Mouse (Mus musculus) MEL (cell line): ENCODE measurements at regions not wholly inside any gene's neighbourhood (a gene's known extent, or its start where the extent isn't known, plus 50 kb on each side); places are given as distances from the start of the nearest gene placed in this dataset.

Experiments used
- DNase-seq: peaks from one replicate; pipeline ENCODE4 v3.0.0; 2011; ENCODE audit warnings: low read depth, low spot score
- H3K27ac ChIP-seq: 2 replicates; pipeline ENCODE4 v1.5.1; 2012; ENCODE audit warnings: low read depth, mild to moderate bottlenecking, control low read depth, low read length, moderate library complexity; ENCODE audit not compliant: control insufficient read depth
- H3K27me3 ChIP-seq, 2 experiments: fragments of 150-350 bp in 1 of 2; sonication (generic) in 1 of 2; 2 replicates each; pipeline ENCODE4 v1.6.1; 2012; ENCODE audit warnings: low read length in 2 of 2, mild to moderate bottlenecking in 2 of 2, improper control_type of control experiment in 1 of 2, moderate library complexity in 1 of 2; ENCODE audit not compliant: insufficient read depth in 2 of 2, control insufficient read depth in 1 of 2
- H3K36me3 ChIP-seq, 2 experiments: 2 replicates each; pipeline ENCODE4 v1.6.1; 2012 to 2014; ENCODE audit warnings: low read length in 2 of 2, improper control_type of control experiment in 1 of 2, inconsistent platforms in 1 of 2, mild to moderate bottlenecking in 1 of 2; ENCODE audit not compliant: insufficient read depth in 2 of 2, control insufficient read depth in 1 of 2
- H3K4me1 ChIP-seq, 2 experiments: fragments of 150-350 bp in 1 of 2; sonication (generic) in 1 of 2; 2 replicates each; pipeline ENCODE4 v1.6.1; 2012; ENCODE audit warnings: low read length in 2 of 2, improper control_type of control experiment in 1 of 2, mild to moderate bottlenecking in 1 of 2; ENCODE audit not compliant: insufficient read depth in 2 of 2, control insufficient read depth in 1 of 2
- H3K4me3 ChIP-seq, 2 experiments: fragments of 150-350 bp in 1 of 2; sonication (generic) in 1 of 2; 2 replicates each; pipeline ENCODE4 v1.5.1; 2012; ENCODE audit warnings: low read depth in 2 of 2, low read length in 2 of 2, mild to moderate bottlenecking in 2 of 2, moderate library complexity in 2 of 2, control low read depth in 1 of 2, improper control_type of control experiment in 1 of 2; ENCODE audit not compliant: control insufficient read depth in 1 of 2, insufficient read depth in 1 of 2
- H3K79me2 ChIP-seq: 2 replicates; pipeline ENCODE4 v1.6.1; 2012; ENCODE audit warnings: mild to moderate bottlenecking, low read length, moderate library complexity; ENCODE audit not compliant: control insufficient read depth, poor library complexity, insufficient read depth
- H3K9ac ChIP-seq: 2 replicates; pipeline ENCODE4 v1.6.1; 2012; ENCODE audit warnings: low read depth, mild to moderate bottlenecking, control low read depth, low read length, moderate library complexity; ENCODE audit not compliant: control insufficient read depth, poor library complexity, severe bottlenecking
- H3K9me3 ChIP-seq: fragments of 150-350 bp; sonication (generic); replicated peaks from 2 replicates; pipeline ENCODE4 v1.6.1; 2012; ENCODE audit warnings: mild to moderate bottlenecking, low read length, improper control_type of control experiment, moderate library complexity; ENCODE audit not compliant: insufficient read depth
- BHLHE40 ChIP-seq: IDR thresholded peaks from 2 replicates; pipeline ENCODE4 v1.6.1; 2012; ENCODE audit warnings: low read depth, mild to moderate bottlenecking, inconsistent platforms, low read length, improper control_type of control experiment, borderline replicate concordance
- CHD1 ChIP-seq: IDR thresholded peaks from 2 replicates; pipeline ENCODE4 v1.6.1; 2012; ENCODE audit warnings: low read depth, mild to moderate bottlenecking, inconsistent platforms, low read length, improper control_type of control experiment
- CHD2 ChIP-seq: IDR thresholded peaks from 2 replicates; pipeline ENCODE4 v1.6.1; 2011; ENCODE audit warnings: low read length, improper control_type of control experiment
- CTCF ChIP-seq, 3 experiments: IDR thresholded peaks in 2 of 3; conservative IDR thresholded peaks in 1 of 3; 2 replicates each; pipeline ENCODE4 v1.5.1; 2011 to 2012; ENCODE audit warnings: low read length in 3 of 3, low read depth in 2 of 3, mild to moderate bottlenecking in 2 of 3, improper control_type of control experiment in 1 of 3, inconsistent platforms in 1 of 3, mixed read lengths in 1 of 3, moderate library complexity in 1 of 3; ENCODE audit not compliant: control insufficient read depth in 1 of 3, insufficient read depth in 1 of 3, poor library complexity in 1 of 3, severe bottlenecking in 1 of 3
- E2F4 ChIP-seq: IDR thresholded peaks from 2 replicates; pipeline ENCODE4 v1.6.1; 2011; ENCODE audit warnings: low read depth, low read length, improper control_type of control experiment, borderline replicate concordance
- ELF1 ChIP-seq: IDR thresholded peaks from 2 replicates; pipeline ENCODE4 v1.6.1; 2014; ENCODE audit warnings: low read depth, mild to moderate bottlenecking, inconsistent platforms, low read length, improper control_type of control experiment, moderate library complexity
- EP300 ChIP-seq, 2 experiments: IDR thresholded peaks; 2 replicates each; pipeline ENCODE4 v1.6.1; 2011; ENCODE audit warnings: improper control_type of control experiment in 2 of 2, low read length in 2 of 2, low read depth in 1 of 2, mild to moderate bottlenecking in 1 of 2
- ETS1 ChIP-seq: IDR thresholded peaks from 2 replicates; pipeline ENCODE4 v1.6.1; 2012; ENCODE audit warnings: low read depth, mild to moderate bottlenecking, inconsistent platforms, low read length, improper control_type of control experiment, moderate library complexity
- GABPA ChIP-seq: IDR thresholded peaks from 2 replicates; pipeline ENCODE4 v1.6.1; 2012; ENCODE audit warnings: low read depth, mild to moderate bottlenecking, inconsistent platforms, low read length, improper control_type of control experiment, moderate library complexity
- HCFC1 ChIP-seq: IDR thresholded peaks from 2 replicates; pipeline ENCODE4 v1.6.1; 2012; ENCODE audit warnings: low read depth, mild to moderate bottlenecking, inconsistent platforms, low read length, improper control_type of control experiment, moderate library complexity
- MAX ChIP-seq: IDR thresholded peaks from 2 replicates; pipeline ENCODE4 v1.6.1; 2011; ENCODE audit warnings: low read length, improper control_type of control experiment
- MEF2A ChIP-seq: IDR thresholded peaks from 2 replicates; pipeline ENCODE4 v1.6.1; 2014; ENCODE audit warnings: low read depth, mild to moderate bottlenecking, inconsistent platforms, low read length, improper control_type of control experiment; ENCODE audit not compliant: poor library complexity, insufficient replicate concordance, severe bottlenecking; ENCODE audit errors: extremely low read depth
- MXI1 ChIP-seq: IDR thresholded peaks from 2 replicates; pipeline ENCODE4 v1.6.1; 2011; ENCODE audit warnings: mild to moderate bottlenecking, low read depth, low read length, improper control_type of control experiment
- MYC ChIP-seq: IDR thresholded peaks from 2 replicates; pipeline ENCODE4 v1.6.1; 2011; ENCODE audit warnings: low read depth, mild to moderate bottlenecking, low read length, improper control_type of control experiment, moderate library complexity
- POLR2AphosphoS5 ChIP-seq: IDR thresholded peaks from 2 replicates; pipeline ENCODE4 v1.6.1; 2012; ENCODE audit warnings: low read depth, borderline replicate concordance, mild to moderate bottlenecking, inconsistent platforms, low read length, moderate library complexity, mixed read lengths
- RAD21 ChIP-seq: IDR thresholded peaks from 2 replicates; pipeline ENCODE4 v1.6.1; 2011; ENCODE audit warnings: mild to moderate bottlenecking, low read depth, low read length, improper control_type of control experiment
- RCOR1 ChIP-seq: IDR thresholded peaks from 2 replicates; pipeline ENCODE4 v1.6.1; 2012; ENCODE audit warnings: low read depth, mild to moderate bottlenecking, inconsistent platforms, low read length, improper control_type of control experiment
- UBTF ChIP-seq: IDR thresholded peaks from 2 replicates; pipeline ENCODE4 v1.6.1; 2012; ENCODE audit warnings: low read depth, mild to moderate bottlenecking, inconsistent platforms, low read length, improper control_type of control experiment, moderate library complexity, borderline replicate concordance; ENCODE audit not compliant: insufficient read depth
- USF1 ChIP-seq: IDR thresholded peaks from 2 replicates; pipeline ENCODE4 v1.6.1; 2014; ENCODE audit warnings: low read depth, mild to moderate bottlenecking, inconsistent platforms, low read length, improper control_type of control experiment, moderate library complexity
- USF2 ChIP-seq, 2 experiments: IDR thresholded peaks; 2 replicates each; pipeline ENCODE4 v1.6.1; 2011 to 2012; ENCODE audit warnings: improper control_type of control experiment in 2 of 2, low read length in 2 of 2, borderline replicate concordance in 1 of 2, inconsistent platforms in 1 of 2, low read depth in 1 of 2, mild to moderate bottlenecking in 1 of 2; ENCODE audit not compliant: insufficient read depth in 1 of 2
- ZC3H11A ChIP-seq: IDR thresholded peaks from 2 replicates; pipeline ENCODE4 v1.6.1; 2012; ENCODE audit warnings: low read depth, mild to moderate bottlenecking, inconsistent platforms, low read length, improper control_type of control experiment
- ZMIZ1 ChIP-seq: IDR thresholded peaks from 2 replicates; pipeline ENCODE4 v1.6.1; 2012; ENCODE audit warnings: low read depth, mild to moderate bottlenecking, inconsistent platforms, low read length, improper control_type of control experiment, moderate library complexity

DNA sequence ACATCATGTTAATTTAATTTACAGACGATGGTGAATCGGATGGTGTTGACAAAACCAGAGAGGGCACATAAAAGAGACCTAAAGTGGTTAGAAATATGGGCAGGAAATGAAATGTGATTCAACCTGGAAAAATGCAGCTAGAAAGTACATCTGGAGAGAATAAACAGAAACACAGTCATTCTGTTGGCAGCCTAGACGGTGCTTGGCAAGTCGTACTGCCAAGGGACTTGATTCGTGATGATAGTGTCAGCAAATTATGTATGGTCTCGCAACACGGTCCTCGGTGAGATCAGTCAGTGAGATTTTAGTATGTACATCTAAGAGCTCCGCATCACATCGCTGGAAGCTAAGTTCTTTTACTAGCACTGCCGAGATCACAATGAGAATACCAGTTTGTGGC lies 338.3 kb upstream of the Pmfbp1 start:
- Histone ChIP-seq H3K27ac (no peak overlapping the region), H3K9me3 (no peaks in the 10 kb centered on the region), H3K9ac (no peak overlapping the region), H3K4me1 (no peaks in the 10 kb centered on the region), H3K79me2 (no peaks in the 10 kb centered on the region), H3K27me3 (no peaks in the 10 kb centered on the region), H3K36me3 (no peaks in the 10 kb centered on the region), H3K4me3 (no peak overlapping the region)
- no peak for TF ChIP-seq RAD21
- TF ChIP-seq ETS1, result no peak
- TF ChIP-seq GABPA, result no peak
- no peak for TF ChIP-seq USF2 (IDR thresholded peaks at IDR 0.05; ENCODE audit: borderline replicate concordance in 1 of 2, insufficient read depth in 1 of 2, low read depth in 1 of 2, low read length in 2 of 2)
- no peak for TF ChIP-seq MEF2A
- no peak for TF ChIP-seq CHD1
- no peak for TF ChIP-seq ZMIZ1
- TF ChIP-seq CTCF (IDR thresholded peaks at IDR 0.05 in 2 of 3, conservative IDR thresholded peaks at IDR 0.05 in 1 of 3; ENCODE audit: control insufficient read depth in 1 of 3, insufficient read depth in 1 of 3, low read depth in 2 of 3, low read length in 3 of 3, poor library complexity in 1 of 3, severe bottlenecking in 1 of 3), result no peak
- TF ChIP-seq E2F4, result no peak
- no peak for TF ChIP-seq CHD2
- TF ChIP-seq RCOR1, result no peak
- no peak for TF ChIP-seq MXI1
- TF ChIP-seq ZC3H11A, result no peak
- no peak for DNase-seq

DNA sequence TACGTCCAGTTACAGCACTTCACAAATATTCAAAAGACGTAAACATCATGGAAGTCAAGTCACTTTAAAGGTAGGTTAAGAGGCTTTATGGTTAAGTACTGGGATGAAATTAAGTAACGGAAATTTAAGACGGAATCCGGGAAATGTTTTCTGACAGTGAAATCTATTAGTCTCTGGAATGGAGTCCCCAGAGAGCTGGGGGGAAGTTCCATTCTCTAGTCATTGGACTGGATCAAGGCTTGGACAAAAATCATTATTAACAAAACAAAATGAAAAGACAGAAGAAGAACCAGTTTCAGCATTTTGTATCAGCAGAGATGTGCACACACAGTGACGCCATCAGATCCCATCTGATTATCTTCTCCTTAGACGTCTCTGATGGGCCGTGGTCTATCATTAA lies 337.8 kb upstream of the Pmfbp1 start:
- no peak for DNase-seq
- TF ChIP-seq MAX, result no peak
- no peak for TF ChIP-seq UBTF
- TF ChIP-seq MXI1, result no peak
- TF ChIP-seq EP300 (IDR thresholded peaks at IDR 0.05; ENCODE audit: low read depth in 1 of 2, low read length in 2 of 2), result no peak
- no peak for TF ChIP-seq POLR2AphosphoS5
- no peak for TF ChIP-seq MYC
- no peak for TF ChIP-seq USF1
- no peak for TF ChIP-seq HCFC1
- TF ChIP-seq CTCF (IDR thresholded peaks at IDR 0.05 in 2 of 3, conservative IDR thresholded peaks at IDR 0.05 in 1 of 3; ENCODE audit: control insufficient read depth in 1 of 3, insufficient read depth in 1 of 3, low read depth in 2 of 3, low read length in 3 of 3, poor library complexity in 1 of 3, severe bottlenecking in 1 of 3), result no peak
- TF ChIP-seq ELF1, result no peak
- no peak for TF ChIP-seq RAD21
- TF ChIP-seq BHLHE40, result no peak
- TF ChIP-seq, all 39 proteins: peak for 0
- H3K9me3 ChIP-seq, result no peaks in the 10 kb centered on the region

More for the DNA sequence above, 337.8 kb upstream of the Pmfbp1 start:
- Histone ChIP-seq H3K27ac (no peak overlapping the region), H3K79me2 (no peaks in the 10 kb centered on the region), H3K4me3 (no peak overlapping the region), H3K27me3 (no peaks in the 10 kb centered on the region), H3K36me3 (no peaks in the 10 kb centered on the region), H3K9ac (no peak overlapping the region), H3K4me1 (no peaks in the 10 kb centered on the region)
